Mouse (Mus musculus) heart, adult 2 months (tissue): ENCODE measurements at regions not wholly inside any gene's neighbourhood (a gene's known extent, or its start where the extent isn't known, plus 50 kb on each side); places are given as distances from the start of the nearest gene placed in this dataset.

Experiments used
- DNase-seq, 2 experiments: peaks; one replicate each; pipeline ENCODE4 v3.0.0; 2021
- H3K27ac ChIP-seq: fragments of 200-600 bp; 2 replicates; pipeline ENCODE4 v1.8.1; 2022
- H3K27me3 ChIP-seq: fragments of 200-500 bp; 2 replicates; pipeline ENCODE4 v1.6.1; 2012; ENCODE audit warnings: mild to moderate bottlenecking, low read length, inconsistent platforms, mixed read lengths; ENCODE audit not compliant: control insufficient read depth, insufficient read depth
- H3K36me3 ChIP-seq: fragments of 200-500 bp; 2 replicates; pipeline ENCODE4 v1.6.1; 2012; ENCODE audit warnings: low read length, inconsistent platforms; ENCODE audit not compliant: control insufficient read depth, insufficient read depth
- H3K4me1 ChIP-seq: fragments of 200-500 bp; 2 replicates; pipeline ENCODE4 v1.6.1; 2011; ENCODE audit warnings: low read length; ENCODE audit not compliant: control insufficient read depth, insufficient read depth
- H3K4me3 ChIP-seq: fragments of 200-600 bp; 2 replicates; pipeline ENCODE4 v1.8.1; 2022
- H3K79me2 ChIP-seq: fragments of 200-500 bp; replicated peaks from 2 replicates; pipeline ENCODE4 v1.6.1; 2012; ENCODE audit warnings: mild to moderate bottlenecking, inconsistent platforms, low read length, moderate library complexity, mixed read lengths; ENCODE audit not compliant: control insufficient read depth, insufficient read depth
- H3K9ac ChIP-seq: fragments of 200-500 bp; 2 replicates; pipeline ENCODE4 v1.6.1; 2012; ENCODE audit warnings: low read depth, mild to moderate bottlenecking, control low read depth, inconsistent platforms, low read length, mixed read lengths
- CTCF ChIP-seq: fragments of 200-600 bp; IDR thresholded peaks from 2 replicates; pipeline ENCODE4 v1.8.1; 2022; ENCODE audit warnings: antibody characterized with exemption, mild to moderate bottlenecking, moderate library complexity
- EP300 ChIP-seq: fragments of 200-500 bp; IDR thresholded peaks from 2 replicates; pipeline ENCODE4 v1.6.1; 2011; ENCODE audit warnings: low read depth, low read length, control low read depth; ENCODE audit not compliant: insufficient read depth
- POLR2A ChIP-seq: fragments of 200-500 bp; IDR thresholded peaks from 2 replicates; pipeline ENCODE4 v1.6.1; 2011; ENCODE audit warnings: mild to moderate bottlenecking, low read depth, low read length, control low read depth; ENCODE audit not compliant: insufficient read depth
- WGBS: fragments of 180-500 bp; shearing (Covaris S2); methylation state at CpG from one replicate; pipeline ENCODE4 v1.1.7; 2018; 5-methylcytosine and 5-hydroxymethylcytosine counted together
- intact Hi-C: fragments of 180-260 bp; cut with DNase I; formaldehyde crosslinking; loops from one replicate; pipeline ENCODE4 v1.15.1; 2025

- no peak overlapping the region for H3K9ac ChIP-seq
- H3K4me1 ChIP-seq: no peaks in the 10 kb centered on the region
- no peaks in the 10 kb centered on the region for H3K36me3 ChIP-seq
- DNase-seq: no peak
- H3K4me3 ChIP-seq: no peak overlapping the region
- H3K27me3 ChIP-seq: no peaks in the 10 kb centered on the region
- H3K79me2 ChIP-seq: no peaks in the 10 kb centered on the region
- H3K27ac ChIP-seq: no peak overlapping the region
- TF ChIP-seq EP300 (no peak), POLR2A (no peak), CTCF (no peak)
- WGBS: 81% methylated on average over 4 of the region's 4 CpGs
- intact Hi-C loops: no loop called here
Observed at GRCm38 (mm10) chr12:118677989-118678388, 168.1 kb upstream of the Sp8 start.

DNA sequence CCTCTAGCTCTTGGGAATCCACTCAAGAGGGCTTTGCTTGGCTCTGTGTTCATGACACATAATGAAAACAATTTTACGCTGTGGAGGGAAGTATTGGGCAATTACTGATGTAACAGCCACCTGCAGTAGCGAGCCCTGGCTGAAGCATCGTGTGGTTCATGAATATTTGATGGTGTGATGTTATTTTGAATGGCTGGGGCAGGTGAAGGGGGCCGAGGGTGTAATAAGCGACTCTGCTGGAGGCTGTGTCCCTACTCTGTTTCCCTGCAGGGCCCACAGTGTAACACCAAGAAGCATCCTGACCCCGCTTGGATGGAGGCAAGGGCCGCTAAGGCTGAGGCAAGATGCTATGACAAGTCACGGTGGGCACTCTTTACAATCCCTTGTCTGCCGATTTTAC is 184.6 kb upstream of the Sp8 start:
- DNase-seq: no peak
- Histone ChIP-seq H3K36me3 (no peaks in the 10 kb centered on the region), H3K4me3 (no peak overlapping the region), H3K9ac (no peak overlapping the region), H3K79me2 (no peaks in the 10 kb centered on the region), H3K4me1 (no peaks in the 10 kb centered on the region), H3K27ac (no peak overlapping the region), H3K27me3 (no peaks in the 10 kb centered on the region)
- no peak for TF ChIP-seq CTCF
- TF ChIP-seq EP300: no peak
- no peak for TF ChIP-seq POLR2A
- 61% methylated on average over 9 of the region's 9 CpGs for WGBS
- intact Hi-C loops: no loop called here

GRCm38 (mm10) chr12:118661214-118661486 is 185.0 kb upstream of the Sp8 start:
- Histone ChIP-seq H3K27me3 (no peaks in the 10 kb centered on the region), H3K4me1 (no peaks in the 10 kb centered on the region), H3K9ac (no peak overlapping the region), H3K27ac (no peak overlapping the region), H3K4me3 (no peak overlapping the region), H3K79me2 (no peaks in the 10 kb centered on the region), H3K36me3 (no peaks in the 10 kb centered on the region)
- intact Hi-C loops: no loop called here
- DNase-seq: no peak
- 30% methylated on average over 5 of the region's 5 CpGs for WGBS
- TF ChIP-seq EP300: no peak
- no peak for TF ChIP-seq CTCF
- TF ChIP-seq POLR2A: no peak

DNA sequence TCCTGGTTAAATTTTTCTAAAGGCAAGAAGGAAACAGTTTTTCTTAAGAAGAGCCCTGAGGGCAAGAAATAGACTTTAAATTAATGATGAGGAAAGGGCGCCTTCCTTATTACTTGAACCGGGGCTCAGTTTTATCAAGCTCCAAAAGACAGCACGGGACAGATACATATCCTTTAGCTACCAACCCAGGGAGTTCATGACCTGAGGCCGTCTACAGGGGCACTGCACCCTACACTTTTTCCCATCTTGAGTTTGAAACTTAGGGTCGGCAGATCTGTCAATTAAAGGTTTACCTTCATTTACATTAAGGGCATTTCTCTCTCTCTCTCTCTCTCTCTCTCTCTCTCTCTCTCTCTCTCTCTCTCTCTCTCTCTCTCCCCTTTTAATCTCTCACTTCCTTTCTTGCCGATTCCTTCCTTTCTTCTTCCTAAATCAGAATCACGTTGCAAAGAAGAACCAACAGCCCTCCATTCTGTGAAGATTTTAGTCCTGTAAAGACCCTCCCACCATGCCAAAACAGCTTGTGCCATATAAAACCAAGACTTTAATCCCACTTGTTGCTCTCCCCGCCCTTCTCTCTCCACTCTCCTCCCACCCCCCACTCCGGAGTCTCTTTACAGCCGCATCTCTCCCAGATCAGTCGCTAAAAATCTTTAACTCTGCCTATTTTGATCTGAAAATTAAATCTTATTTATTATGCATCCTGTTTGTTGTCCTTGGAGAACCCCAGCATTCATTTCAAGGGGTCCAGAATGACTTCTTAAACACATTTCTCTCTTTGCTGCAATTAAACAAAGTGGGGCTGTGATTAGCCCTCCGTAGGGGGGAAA is 185.5 kb upstream of the Sp8 start:
- TF ChIP-seq CTCF (no peak), POLR2A (no peak), EP300 (no peak)
- no peak for DNase-seq
- Histone ChIP-seq H3K4me1 (no peaks in the 10 kb centered on the region), H3K4me3 (no peak overlapping the region), H3K36me3 (no peaks in the 10 kb centered on the region), H3K27ac (no peak overlapping the region), H3K27me3 (no peaks in the 10 kb centered on the region), H3K79me2 (no peaks in the 10 kb centered on the region), H3K9ac (no peak overlapping the region)
- 26% methylated on average over 12 of the region's 12 CpGs for WGBS
- intact Hi-C loops: no loop called here

- intact Hi-C loops: no loop called here
- Histone ChIP-seq H3K4me1 (no peaks in the 10 kb centered on the region), H3K79me2 (no peaks in the 10 kb centered on the region), H3K27ac (no peak overlapping the region), H3K9ac (no peak overlapping the region), H3K4me3 (no peak overlapping the region), H3K27me3 (no peaks in the 10 kb centered on the region), H3K36me3 (no peaks in the 10 kb centered on the region)
- DNase-seq: no peak
- 73% methylated on average over 14 of the region's 14 CpGs for WGBS
- TF ChIP-seq EP300: no peak
- no peak for TF ChIP-seq CTCF
Observed at GRCm38 (mm10) chr12:118659240-118660120, 186.6 kb upstream of the Sp8 start.

DNA sequence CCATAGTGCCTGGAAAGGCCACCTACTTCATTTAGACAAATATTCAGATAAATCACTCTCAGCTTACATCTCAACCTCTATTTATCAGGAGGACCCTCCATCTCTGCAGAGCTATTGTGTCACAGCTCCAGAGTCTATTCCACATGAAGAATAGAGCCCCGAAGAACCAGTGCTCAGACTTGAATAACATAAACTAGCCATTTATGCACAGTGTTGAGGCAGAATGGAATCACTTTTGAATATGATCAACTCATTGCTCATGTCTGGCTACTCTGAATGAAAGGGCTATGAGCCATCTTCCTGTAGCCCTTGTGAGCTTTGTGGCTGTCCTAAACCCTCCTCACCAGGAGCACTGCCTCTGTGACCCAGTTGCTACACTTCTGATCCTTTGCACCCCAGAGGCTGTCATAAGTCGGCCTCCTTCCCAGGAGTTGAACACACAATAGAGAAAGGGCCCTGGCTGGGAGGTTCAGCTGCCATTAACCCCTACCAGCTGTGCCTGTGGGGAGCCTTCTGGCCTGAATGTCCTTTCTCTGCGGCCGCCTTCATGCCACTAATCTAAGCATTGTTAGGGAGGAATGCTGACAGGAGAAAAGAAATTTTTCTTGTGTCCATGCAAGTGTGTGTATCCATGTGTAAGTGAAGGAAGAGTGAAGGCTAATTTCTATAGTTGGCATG is 195.5 kb upstream of the Sp8 start:
- 77% methylated on average over 4 of the region's 4 CpGs for WGBS
- intact Hi-C loops: no loop called here

More for the DNA sequence above, 195.5 kb upstream of the Sp8 start:
- Histone ChIP-seq H3K4me1 (no peaks in the 10 kb centered on the region), H3K9ac (no peak overlapping the region), H3K79me2 (no peaks in the 10 kb centered on the region), H3K27me3 (no peaks in the 10 kb centered on the region), H3K27ac (no peak overlapping the region), H3K4me3 (no peak overlapping the region), H3K36me3 (no peaks in the 10 kb centered on the region)
- DNase-seq: no peak
- TF ChIP-seq EP300 (no peak), POLR2A (no peak)
